Mouse (Mus musculus) neural tube, embryonic 12.5 days (tissue): Measurements from ENCODE around the gene Olfr221. TPM values are rescaled to one million over a fixed set of nuclear protein-coding genes. Genes with fewer than 3 reads are reported as not detected.
"Not testable (repeated sequence)": the region's sequence is repeated elsewhere in the genome, so short reads cannot be mapped to it uniquely, and the experiment has no call there.

Source experiments
- ATAC-seq: fragments of 200-750 bp; cut with Nextera tagmentation; 2 replicates; pipeline ENCODE4 v1.8.0; 2017; ENCODE audit warnings: low read depth, mild to moderate bottlenecking, moderate TSS enrichment, moderate library complexity; ENCODE audit not compliant: low FRiP score
- H3K27ac ChIP-seq: fragments of 300-500 bp; sonication (generic); 2 replicates; pipeline ENCODE4 v1.5.1; 2016
- H3K27me3 ChIP-seq: fragments of 300-500 bp; sonication (generic); replicated peaks from 2 replicates; pipeline ENCODE4 v1.6.1; 2016; ENCODE audit warnings: mild to moderate bottlenecking
- H3K36me3 ChIP-seq: fragments of 300-500 bp; sonication (generic); 2 replicates; pipeline ENCODE4 v1.6.1; 2016; ENCODE audit warnings: mild to moderate bottlenecking
- H3K4me1 ChIP-seq: fragments of 300-500 bp; sonication (generic); 2 replicates; pipeline ENCODE4 v1.6.1; 2016
- H3K4me2 ChIP-seq: fragments of 300-500 bp; sonication (generic); replicated peaks from 2 replicates; pipeline ENCODE4 v1.6.1; 2016; ENCODE audit warnings: mild to moderate bottlenecking
- H3K4me3 ChIP-seq: fragments of 300-500 bp; sonication (generic); 2 replicates; pipeline ENCODE4 v1.5.1; 2016
- H3K9ac ChIP-seq: fragments of 300-500 bp; sonication (generic); 2 replicates; pipeline ENCODE4 v1.6.1; 2016; ENCODE audit warnings: mild to moderate bottlenecking
- H3K9me3 ChIP-seq: fragments of 300-500 bp; sonication (generic); 2 replicates; pipeline ENCODE4 v1.6.1; 2016; ENCODE audit warnings: mild to moderate bottlenecking
- WGBS: fragments of 180-500 bp; shearing (Covaris S2); methylation state at CpG from one replicate; pipeline ENCODE4 v1.1.7; 2016; 5-methylcytosine and 5-hydroxymethylcytosine counted together
- polyA plus RNA-seq: library from polyadenylated mRNA; unstranded; fragments of >200 nt; fragmentation: Nextera tagmentation; extraction: Ambion mirVana; gene quantifications from 2 replicates; pipeline ENCODE4 v1.2.1, GENCODE M21; 2016

Olfr221 gene
- not detected in 2 replicates for polyA plus RNA-seq

- WGBS, result 70% methylated on average over 3 of the region's 3 CpGs
- H3K4me2 ChIP-seq, H3K4me1 ChIP-seq, H3K9ac ChIP-seq, ATAC-seq, H3K27me3 ChIP-seq, H3K27ac ChIP-seq, H3K4me3 ChIP-seq, H3K9me3 ChIP-seq, H3K36me3 ChIP-seq: not testable (repeated sequence)
Measured at GRCm38 (mm10) chr14:52042359-52042758, at the start of gene Olfr221. Gene Olfr221 (minus strand): TSS chr14:52042459.

- H3K27me3 ChIP-seq, result no peaks in the 10 kb centered on the region
- ATAC-seq, result no peak
- H3K9ac ChIP-seq, result no peak overlapping the region
- peaks cover 49% of the 10 kb centered on the region for H3K36me3 ChIP-seq
- H3K4me2 ChIP-seq, result no peak overlapping the region
- H3K9me3 ChIP-seq, result no peaks in the 10 kb centered on the region
- H3K4me1 ChIP-seq, result no peaks in the 10 kb centered on the region
- no peak overlapping the region for H3K27ac ChIP-seq
- H3K4me3 ChIP-seq, result no peak overlapping the region
Measured at GRCm38 (mm10) chr14:52083083-52083482, 40.8 kb upstream of the Olfr221 start.

DNA sequence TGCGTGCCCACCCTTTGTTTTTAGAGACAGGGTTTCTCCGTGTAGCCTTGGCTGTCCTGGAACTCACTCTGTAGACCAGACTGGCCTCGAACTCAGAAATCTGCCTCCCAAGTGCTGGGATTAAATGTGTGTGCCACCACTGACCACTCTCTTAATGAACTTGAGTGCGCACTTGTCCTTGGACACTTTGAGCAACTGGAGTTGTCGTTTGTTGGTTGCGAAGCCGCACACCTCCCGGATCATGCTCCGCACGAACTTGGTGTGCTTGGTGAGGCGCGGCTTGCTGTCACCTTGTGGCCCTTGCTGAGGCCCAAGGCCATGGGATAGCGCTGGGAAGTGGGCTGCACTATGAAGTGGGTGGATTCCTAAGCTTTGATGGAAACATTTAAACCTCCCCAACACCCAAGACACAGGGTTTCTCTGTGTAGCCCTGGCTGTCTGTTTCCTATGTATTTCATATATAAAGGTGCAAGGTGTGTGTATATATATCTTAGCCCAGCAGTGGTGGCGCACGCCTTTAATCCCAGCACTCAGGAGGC, 29.4 kb upstream of the Olfr221 start:
- no peaks in the 10 kb centered on the region for H3K9me3 ChIP-seq
- WGBS, result 94% methylated on average over 15 of the region's 15 CpGs
- H3K4me3 ChIP-seq, result no peak overlapping the region
- no peak for ATAC-seq
- no peak overlapping the region for H3K4me2 ChIP-seq
- H3K9ac ChIP-seq, result no peak overlapping the region
- H3K27ac ChIP-seq, result no peak overlapping the region
- H3K36me3 ChIP-seq, result peaks cover 47% of the 10 kb centered on the region
- no peaks in the 10 kb centered on the region for H3K4me1 ChIP-seq
- no peaks in the 10 kb centered on the region for H3K27me3 ChIP-seq

DNA sequence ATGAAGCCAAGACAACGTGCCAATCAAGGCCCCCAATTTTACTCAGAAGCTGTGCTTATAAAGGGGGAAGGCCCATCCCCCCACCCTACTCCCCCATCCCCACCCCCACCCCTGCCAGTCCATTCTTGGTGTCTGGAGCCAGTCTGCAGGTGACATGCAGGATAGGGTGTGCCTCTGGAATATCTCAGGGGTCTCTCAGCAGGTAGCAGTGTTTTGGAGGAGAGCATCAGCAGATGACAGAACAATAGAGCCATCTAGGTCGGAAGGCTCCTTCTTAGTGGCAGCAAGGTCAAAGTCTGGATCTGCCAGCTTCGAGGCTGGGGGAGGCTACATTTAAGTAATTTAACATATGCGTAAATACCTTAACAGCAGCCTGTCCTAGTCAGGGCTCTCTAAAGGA, 23.9 kb upstream of the Olfr221 start:
- ATAC-seq, result no peak
- Histone ChIP-seq H3K4me3 (no peak overlapping the region), H3K9me3 (no peaks in the 10 kb centered on the region), H3K27me3 (no peaks in the 10 kb centered on the region), H3K27ac (no peak overlapping the region), H3K4me2 (no peak overlapping the region), H3K4me1 (no peaks in the 10 kb centered on the region), H3K36me3 (peaks cover 5% of the 10 kb centered on the region; the same call in 1 of the 2 replicates), H3K9ac (no peak overlapping the region)
- WGBS, result 60% methylated on average over 4 of the region's 4 CpGs

GRCm38 (mm10) chr14:52061798-52062197, 19.5 kb upstream of the Olfr221 start:
- no peak for ATAC-seq

DNA sequence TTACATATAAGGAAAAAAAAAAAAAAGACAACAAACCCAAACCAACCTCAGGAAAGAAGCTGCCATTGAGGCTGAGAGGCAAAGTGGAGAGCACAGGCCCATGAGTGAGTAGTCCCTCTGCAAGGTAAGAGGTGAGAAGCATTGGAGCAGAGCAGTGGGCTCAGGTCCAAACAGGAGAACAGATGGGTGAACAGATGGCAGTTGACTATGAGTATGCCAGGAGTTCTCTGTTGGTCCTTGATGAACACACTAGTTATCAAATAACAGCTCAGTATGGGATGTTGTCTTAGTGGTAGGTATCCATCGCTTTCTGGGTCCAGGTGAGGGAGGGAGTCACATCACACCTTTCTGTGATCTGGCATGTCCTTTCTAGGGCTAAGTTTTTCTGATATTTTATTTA, 18.5 kb upstream of the Olfr221 start:
- no peaks in the 10 kb centered on the region for H3K9me3 ChIP-seq
- H3K4me3 ChIP-seq, result no peak overlapping the region
- 82% methylated on average over 1 of the region's 1 CpGs for WGBS
- no peak overlapping the region for H3K4me2 ChIP-seq
- no peaks in the 10 kb centered on the region for H3K27me3 ChIP-seq
- no peak overlapping the region for H3K9ac ChIP-seq
- no peak for ATAC-seq
- H3K4me1 ChIP-seq, result no peaks in the 10 kb centered on the region
- H3K27ac ChIP-seq, result no peak overlapping the region
- no peaks in the 10 kb centered on the region for H3K36me3 ChIP-seq

More at GRCm38 (mm10) chr14:52061798-52062197, 19.5 kb upstream of the Olfr221 start:
- Histone ChIP-seq H3K36me3 (no peaks in the 10 kb centered on the region), H3K9me3 (no peaks in the 10 kb centered on the region), H3K27ac (no peak overlapping the region), H3K27me3 (no peaks in the 10 kb centered on the region), H3K4me2 (no peak overlapping the region), H3K4me3 (no peak overlapping the region), H3K4me1 (no peaks in the 10 kb centered on the region), H3K9ac (no peak overlapping the region)
- WGBS, result 88% methylated on average over 8 of the region's 8 CpGs

DNA sequence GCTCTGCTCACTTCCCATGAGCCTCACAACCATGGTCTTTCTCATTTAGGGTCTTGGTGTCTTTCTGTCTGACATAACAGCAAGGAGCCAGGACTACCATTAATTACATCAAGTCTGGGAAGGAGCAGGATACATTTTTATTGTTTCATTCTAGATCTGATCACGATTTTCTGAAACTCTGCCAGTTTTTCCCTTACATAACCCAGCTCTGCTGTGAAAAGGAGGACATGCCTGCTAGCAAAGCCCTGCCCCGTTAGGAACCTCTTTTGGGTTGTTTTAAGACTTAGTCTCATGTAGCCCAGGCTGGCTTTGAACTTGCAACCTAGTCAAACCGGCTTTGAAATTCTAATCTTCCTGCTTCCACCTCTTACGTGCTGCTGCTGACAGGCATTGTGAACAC, 17.7 kb upstream of the Olfr221 start:
- Histone ChIP-seq H3K4me2 (no peak overlapping the region), H3K9ac (no peak overlapping the region), H3K27me3 (no peaks in the 10 kb centered on the region), H3K9me3 (no peaks in the 10 kb centered on the region), H3K27ac (no peak overlapping the region), H3K4me3 (no peak overlapping the region), H3K36me3 (no peaks in the 10 kb centered on the region), H3K4me1 (no peaks in the 10 kb centered on the region)
- ATAC-seq, result no peak
- 72% methylated on average over 4 of the region's 4 CpGs for WGBS

- H3K27ac ChIP-seq, H3K36me3 ChIP-seq, H3K27me3 ChIP-seq, H3K4me1 ChIP-seq, H3K4me2 ChIP-seq, H3K4me3 ChIP-seq, H3K9ac ChIP-seq, ATAC-seq, H3K9me3 ChIP-seq: not testable (repeated sequence)
- 95% methylated on average over 3 of the region's 3 CpGs for WGBS
Measured at GRCm38 (mm10) chr14:52052720-52053119, 10.5 kb upstream of the Olfr221 start.

DNA sequence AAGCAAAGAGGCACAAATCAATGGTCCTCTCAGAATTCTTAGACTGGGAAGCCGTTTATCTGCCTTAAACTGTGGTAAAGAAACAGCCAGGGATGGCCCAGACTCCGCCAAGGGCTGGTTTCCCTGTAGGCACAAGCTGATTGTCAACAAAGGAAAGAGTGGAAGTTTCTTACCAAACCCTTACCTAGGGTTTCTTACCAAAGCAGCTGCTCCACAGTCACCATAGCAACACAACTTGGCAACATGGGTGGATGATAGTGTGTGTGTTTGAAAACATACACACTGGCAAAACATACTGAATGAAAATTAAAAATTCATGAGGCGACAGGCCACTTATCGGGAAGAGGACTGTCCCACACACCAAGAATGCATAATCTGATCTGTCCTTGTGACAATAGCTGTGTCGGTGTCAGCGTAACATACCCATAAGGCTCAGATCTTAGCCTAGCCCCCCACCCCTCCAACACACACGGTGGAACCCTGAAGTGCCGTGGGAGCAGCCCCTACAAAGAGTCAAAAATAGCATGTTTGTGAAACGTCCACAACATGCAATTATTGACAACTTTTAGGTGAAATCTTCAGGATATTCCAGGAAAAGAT, 3.8 kb upstream of the Olfr221 start:
- no peak overlapping the region for H3K9ac ChIP-seq
- no peaks in the 10 kb centered on the region for H3K4me1 ChIP-seq
- H3K36me3 ChIP-seq, result no peaks in the 10 kb centered on the region
- no peaks in the 10 kb centered on the region for H3K27me3 ChIP-seq
- no peak for ATAC-seq
- H3K4me3 ChIP-seq, result no peak overlapping the region
- 71% methylated on average over 9 of the region's 9 CpGs for WGBS
- H3K4me2 ChIP-seq, result no peak overlapping the region
- no peak overlapping the region for H3K27ac ChIP-seq
- H3K9me3 ChIP-seq, result no peaks in the 10 kb centered on the region

GRCm38 (mm10) chr14:52044901-52045678, 2.8 kb upstream of the Olfr221 start:
- no peaks in the 10 kb centered on the region for H3K9me3 ChIP-seq
- no peak overlapping the region for H3K9ac ChIP-seq
- peak; percentile 58; the same call in 1 of the 2 replicates for ATAC-seq
- H3K36me3 ChIP-seq, result no peaks in the 10 kb centered on the region
- H3K4me3 ChIP-seq, result no peak overlapping the region
- H3K27ac ChIP-seq, result no peak overlapping the region
- no peak overlapping the region for H3K4me2 ChIP-seq
- H3K27me3 ChIP-seq, result no peaks in the 10 kb centered on the region
- 8% methylated on average over 8 of the region's 8 CpGs for WGBS
- H3K4me1 ChIP-seq, result no peaks in the 10 kb centered on the region

GRCm38 (mm10) chr14:52043446-52043845, 1.2 kb upstream of the Olfr221 start:
- Histone ChIP-seq H3K4me2 (no peak overlapping the region), H3K4me1 (no peaks in the 10 kb centered on the region), H3K27me3 (no peaks in the 10 kb centered on the region), H3K9ac (no peak overlapping the region), H3K36me3 (no peaks in the 10 kb centered on the region), H3K4me3 (no peak overlapping the region), H3K9me3 (no peaks in the 10 kb centered on the region), H3K27ac (no peak overlapping the region)
- WGBS, result 83% methylated on average over 6 of the region's 6 CpGs
- ATAC-seq, result no peak

DNA sequence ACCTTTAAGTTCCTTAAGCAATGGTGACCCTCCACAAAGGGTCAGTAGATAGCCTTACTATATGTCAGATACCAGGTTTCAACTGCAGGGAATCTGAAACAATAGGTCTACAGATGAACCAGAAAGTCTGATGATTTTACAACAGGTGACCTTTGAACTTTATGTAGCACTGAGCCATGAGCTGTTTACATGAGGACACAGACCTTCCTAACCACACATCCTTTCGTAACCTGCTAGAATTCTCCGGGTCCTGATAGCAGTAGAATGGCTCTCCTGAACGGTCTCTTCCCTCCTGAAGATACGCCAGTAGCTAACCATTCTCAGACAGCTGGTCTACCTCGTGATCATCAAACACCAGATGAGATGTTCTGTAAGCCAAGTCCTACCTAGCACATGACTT, 2.9 kb downstream of the Olfr221 start:
- Histone ChIP-seq H3K9me3 (no peaks in the 10 kb centered on the region), H3K36me3 (no peaks in the 10 kb centered on the region), H3K27me3 (no peaks in the 10 kb centered on the region), H3K4me2 (no peak overlapping the region), H3K4me3 (no peak overlapping the region), H3K9ac (no peak overlapping the region), H3K27ac (no peak overlapping the region), H3K4me1 (no peaks in the 10 kb centered on the region)
- no peak for ATAC-seq
- WGBS, result 90% methylated on average over 5 of the region's 5 CpGs
